Mouse (Mus musculus) forebrain, embryonic 11.5 days (tissue): ENCODE results near the gene Gm13691. TPM values are rescaled to one million over a fixed set of nuclear protein-coding genes. Genes with fewer than 3 reads are reported as not detected.
"Not testable (repeated sequence)": the region's sequence is repeated elsewhere in the genome, so short reads cannot be mapped to it uniquely, and the experiment has no call there.

ENCODE experiments used
- ATAC-seq: fragments of 200-750 bp; cut with Nextera tagmentation; replicated peaks from 2 replicates; pipeline ENCODE4 v1.8.0; 2017; ENCODE audit warnings: moderate TSS enrichment; ENCODE audit not compliant: low FRiP score
- DNase-seq: peaks from one replicate; pipeline ENCODE4 v3.0.0-alpha.2; 2017; ENCODE audit warnings: low spot score
- H3K27ac ChIP-seq: fragments of 300-500 bp; sonication (generic); 2 replicates; pipeline ENCODE4 v1.5.1; 2014; ENCODE audit warnings: low read depth, low read length
- H3K27me3 ChIP-seq: fragments of 300-500 bp; sonication (generic); 2 replicates; pipeline ENCODE4 v1.6.1; 2014; ENCODE audit warnings: mild to moderate bottlenecking, low read length, mixed read lengths; ENCODE audit not compliant: control insufficient read depth, insufficient read depth
- H3K36me3 ChIP-seq: fragments of 300-500 bp; sonication (generic); 2 replicates; pipeline ENCODE4 v1.6.1; 2014; ENCODE audit warnings: mild to moderate bottlenecking, low read length, moderate library complexity, mixed read lengths; ENCODE audit not compliant: control insufficient read depth, insufficient read depth
- H3K4me1 ChIP-seq: fragments of 300-500 bp; sonication (generic); replicated peaks from 2 replicates; pipeline ENCODE4 v1.6.1; 2014; ENCODE audit warnings: low read length, mixed read lengths; ENCODE audit not compliant: control insufficient read depth, insufficient read depth
- H3K4me2 ChIP-seq: fragments of 300-500 bp; sonication (generic); 2 replicates; pipeline ENCODE4 v1.6.1; 2014; ENCODE audit warnings: low read depth, mild to moderate bottlenecking, low read length, moderate library complexity, mixed read lengths; ENCODE audit not compliant: severe bottlenecking
- H3K4me3 ChIP-seq: fragments of 300-500 bp; sonication (generic); 2 replicates; pipeline ENCODE4 v1.5.1; 2014; ENCODE audit warnings: low read depth, low read length
- H3K9ac ChIP-seq: fragments of 300-500 bp; sonication (generic); 2 replicates; pipeline ENCODE4 v1.6.1; 2014; ENCODE audit warnings: low read length
- H3K9me3 ChIP-seq: fragments of 300-500 bp; sonication (generic); 2 replicates; pipeline ENCODE4 v1.6.1; 2016; ENCODE audit warnings: low read length, mixed read lengths; ENCODE audit not compliant: control insufficient read depth
- WGBS: fragments of 180-500 bp; shearing (Covaris S2); extraction: QIAGEN DNeasy Blood & Tissue Kit; methylation state at CpG from one replicate; pipeline ENCODE4 v1.1.7; 2014; 5-methylcytosine and 5-hydroxymethylcytosine counted together
- polyA plus RNA-seq: library from polyadenylated mRNA; unstranded; fragments of >200 nt; fragmentation: Nextera tagmentation; extraction: Ambion mirVana; gene quantifications from 2 replicates; pipeline ENCODE4 v1.2.1, GENCODE M21; 2014

Gene Gm13691
- polyA plus RNA-seq, 1 experiment from 2014 or later = not detected

- WGBS = 81% methylated on average over 8 of the region's 8 CpGs
Observed at GRCm38 (mm10) chr2:84019519-84020305, 29.4 kb downstream of the Gm13691 start.

GRCm38 (mm10) chr2:84021930-84022329 lies 31.6 kb downstream of the Gm13691 start:
- Histone ChIP-seq H3K36me3 (no peaks in the 10 kb centered on the region), H3K4me1 (no peaks in the 10 kb centered on the region), H3K27me3 (no peaks in the 10 kb centered on the region), H3K9ac (no peak overlapping the region), H3K4me3 (no peak overlapping the region), H3K4me2 (no peak overlapping the region), H3K9me3 (no peaks in the 10 kb centered on the region), H3K27ac (no peak overlapping the region)
- DNase-seq (no peak), ATAC-seq (no peak)
- WGBS = 87% methylated on average over 2 of the region's 2 CpGs

More at GRCm38 (mm10) chr2:84019519-84020305, 29.4 kb downstream of the Gm13691 start:
- ATAC-seq (no peak), DNase-seq (no peak)
- Histone ChIP-seq H3K27ac (no peak overlapping the region), H3K4me1 (no peaks in the 10 kb centered on the region), H3K9me3 (no peaks in the 10 kb centered on the region), H3K27me3 (no peaks in the 10 kb centered on the region), H3K4me3 (no peak overlapping the region), H3K4me2 (no peak overlapping the region), H3K36me3 (no peaks in the 10 kb centered on the region), H3K9ac (no peak overlapping the region)

- DNase-seq (no peak), ATAC-seq (no peak)
- no peaks in the 10 kb centered on the region for H3K36me3 ChIP-seq
- H3K9ac ChIP-seq = no peak overlapping the region
- H3K4me3 ChIP-seq = no peak overlapping the region
- H3K4me1 ChIP-seq = no peaks in the 10 kb centered on the region
- H3K27ac ChIP-seq = no peak overlapping the region
- no peaks in the 10 kb centered on the region for H3K27me3 ChIP-seq
- H3K9me3 ChIP-seq = no peaks in the 10 kb centered on the region
- 91% methylated on average over 2 of the region's 2 CpGs for WGBS
- no peak overlapping the region for H3K4me2 ChIP-seq
Observed at GRCm38 (mm10) chr2:84022905-84023304, 32.6 kb downstream of the Gm13691 start.

- H3K36me3 ChIP-seq = no peaks in the 10 kb centered on the region
- ATAC-seq = no peak
- no peak for DNase-seq
- H3K9ac ChIP-seq = no peak overlapping the region
- H3K4me2 ChIP-seq = no peak overlapping the region
- H3K9me3 ChIP-seq = no peaks in the 10 kb centered on the region
- WGBS = 91% methylated on average over 2 of the region's 2 CpGs
- H3K4me3 ChIP-seq = no peak overlapping the region
- H3K4me1 ChIP-seq = no peaks in the 10 kb centered on the region
- no peak overlapping the region for H3K27ac ChIP-seq
- no peaks in the 10 kb centered on the region for H3K27me3 ChIP-seq
Observed at GRCm38 (mm10) chr2:84023319-84023718, 33.0 kb downstream of the Gm13691 start.

GRCm38 (mm10) chr2:84025217-84025616 lies 34.9 kb downstream of the Gm13691 start:
- peak; percentile 66 for ATAC-seq

GRCm38 (mm10) chr2:84032505-84032904 lies 42.2 kb downstream of the Gm13691 start:
- no peak for ATAC-seq
- no peak overlapping the region for H3K4me3 ChIP-seq
- WGBS = 89% methylated on average over 2 of the region's 2 CpGs

More at GRCm38 (mm10) chr2:84025217-84025616, 34.9 kb downstream of the Gm13691 start:
- no peaks in the 10 kb centered on the region for H3K4me1 ChIP-seq
- no peak overlapping the region for H3K4me3 ChIP-seq
- no peaks in the 10 kb centered on the region for H3K27me3 ChIP-seq
- 24% methylated on average over 4 of the region's 4 CpGs for WGBS
- H3K27ac ChIP-seq = no peak overlapping the region
- no peak for DNase-seq
- H3K4me2 ChIP-seq = no peak overlapping the region
- H3K9ac ChIP-seq = no peak overlapping the region
- H3K9me3 ChIP-seq = no peaks in the 10 kb centered on the region
- no peaks in the 10 kb centered on the region for H3K36me3 ChIP-seq

GRCm38 (mm10) chr2:84035997-84036396 lies 45.6 kb downstream of the Gm13691 start:
- Histone ChIP-seq H3K4me2 (no peak overlapping the region), H3K27me3 (no peaks in the 10 kb centered on the region), H3K9me3 (no peaks in the 10 kb centered on the region), H3K4me1 (no peaks in the 10 kb centered on the region), H3K4me3 (no peak overlapping the region), H3K9ac (no peak overlapping the region), H3K36me3 (no peaks in the 10 kb centered on the region), H3K27ac (no peak overlapping the region)
- no peak for ATAC-seq
- 89% methylated on average over 4 of the region's 4 CpGs for WGBS
- no peak for DNase-seq

More at GRCm38 (mm10) chr2:84032505-84032904, 42.2 kb downstream of the Gm13691 start:
- Histone ChIP-seq H3K27me3 (no peaks in the 10 kb centered on the region), H3K4me1 (no peaks in the 10 kb centered on the region), H3K36me3 (no peaks in the 10 kb centered on the region), H3K9ac (no peak overlapping the region), H3K27ac (no peak overlapping the region), H3K9me3 (no peaks in the 10 kb centered on the region), H3K4me2 (no peak overlapping the region)
- no peak for DNase-seq

GRCm38 (mm10) chr2:84037304-84037703 lies 47.0 kb downstream of the Gm13691 start:
- WGBS = 39% methylated on average over 4 of the region's 4 CpGs
- H3K27me3 ChIP-seq = no peaks in the 10 kb centered on the region

GRCm38 (mm10) chr2:84037943-84038342 lies 47.6 kb downstream of the Gm13691 start:
- not testable (repeated sequence) for DNase-seq, H3K9me3 ChIP-seq, H3K4me3 ChIP-seq, H3K27me3 ChIP-seq, H3K36me3 ChIP-seq, H3K4me1 ChIP-seq, ATAC-seq, H3K4me2 ChIP-seq, H3K27ac ChIP-seq, H3K9ac ChIP-seq
- WGBS = 90% methylated on average over 1 of the region's 1 CpGs

More at GRCm38 (mm10) chr2:84037304-84037703, 47.0 kb downstream of the Gm13691 start:
- H3K4me1 ChIP-seq = no peaks in the 10 kb centered on the region
- no peak overlapping the region for H3K27ac ChIP-seq
- H3K4me2 ChIP-seq = no peak overlapping the region
- no peak overlapping the region for H3K4me3 ChIP-seq
- H3K9me3 ChIP-seq = no peaks in the 10 kb centered on the region
- ATAC-seq (no peak), DNase-seq (no peak)
- H3K9ac ChIP-seq = no peak overlapping the region
- H3K36me3 ChIP-seq = no peaks in the 10 kb centered on the region
